Mouse (Mus musculus): ENCODE results near the gene Bach2. TPM values are rescaled to one million over a fixed set of nuclear protein-coding genes. Genes with fewer than 3 reads are reported as not detected.

The Bach2 gene
- polyA plus RNA-seq, 1 experiment: 0.11 TPM

GRCm38 (mm10) chr4:32374751-32375582 is 136.4 kb downstream of the Bach2 start:
- Histone ChIP-seq H3K27me3 (ENCODE audit: control insufficient read depth, insufficient read depth, insufficient read length) (no peaks in the 10 kb centered on the region), H3K79me3 (ENCODE audit: low read depth) (no peaks in the 10 kb centered on the region), H3K79me2 (ENCODE audit: control insufficient read depth, insufficient read depth) (no peaks in the 10 kb centered on the region), H3ac (ENCODE audit: control insufficient read depth, insufficient read length, low read depth) (no peak overlapping the region), H3K4me3 (ENCODE audit: insufficient read depth, poor library complexity, severe bottlenecking) (no peak overlapping the region), H3K36me3 (ENCODE audit: control insufficient read depth, insufficient read depth) (no peaks in the 10 kb centered on the region)
- no peak for TF ChIP-seq CEBPB (IDR thresholded peaks at IDR 0.05; ENCODE audit: low read depth)
- TF ChIP-seq CTCF (IDR thresholded peaks at IDR 0.05; ENCODE audit: control insufficient read depth, insufficient read depth, insufficient read length): no peak
- TF ChIP-seq MAX (IDR thresholded peaks at IDR 0.05): no peak
- TF ChIP-seq USF1 (IDR thresholded peaks at IDR 0.05; ENCODE audit: low read depth): no peak
- no peak for TF ChIP-seq MYOD1 (IDR thresholded peaks at IDR 0.05; ENCODE audit: control insufficient read depth, insufficient read length, low read depth)
- TF ChIP-seq MYOG (IDR thresholded peaks at IDR 0.05; ENCODE audit: control insufficient read depth, extremely low read depth, insufficient read length): no peak
- no peak for TF ChIP-seq FOSL1 (IDR thresholded peaks at IDR 0.05; ENCODE audit: insufficient read depth, low read length, poor library complexity, severe bottlenecking)

GRCm38 (mm10) chr4:32375721-32376526 is 137.3 kb downstream of the Bach2 start:
- H3K36me3 ChIP-seq (ENCODE audit: control insufficient read depth, insufficient read depth): no peaks in the 10 kb centered on the region
- no peak for TF ChIP-seq MYOD1 (IDR thresholded peaks at IDR 0.05; ENCODE audit: control insufficient read depth, insufficient read length, low read depth)
- TF ChIP-seq MAX (IDR thresholded peaks at IDR 0.05): no peak
- no peak for TF ChIP-seq USF1 (IDR thresholded peaks at IDR 0.05; ENCODE audit: low read depth)
- no peak for TF ChIP-seq MYOG (IDR thresholded peaks at IDR 0.05; ENCODE audit: control insufficient read depth, extremely low read depth, insufficient read length)
- no peak for TF ChIP-seq FOSL1 (IDR thresholded peaks at IDR 0.05; ENCODE audit: insufficient read depth, low read length, poor library complexity, severe bottlenecking)
- TF ChIP-seq CTCF (IDR thresholded peaks at IDR 0.05; ENCODE audit: control insufficient read depth, insufficient read depth, insufficient read length): no peak
- no peak for TF ChIP-seq CEBPB (IDR thresholded peaks at IDR 0.05; ENCODE audit: low read depth)
- no peak overlapping the region for H3ac ChIP-seq (ENCODE audit: control insufficient read depth, insufficient read length, low read depth)
- H3K27me3 ChIP-seq (ENCODE audit: control insufficient read depth, insufficient read depth, insufficient read length): no peaks in the 10 kb centered on the region
- H3K79me2 ChIP-seq (ENCODE audit: control insufficient read depth, insufficient read depth): no peaks in the 10 kb centered on the region
- no peak overlapping the region for H3K4me3 ChIP-seq (ENCODE audit: insufficient read depth, poor library complexity, severe bottlenecking)
- H3K79me3 ChIP-seq (ENCODE audit: low read depth): no peaks in the 10 kb centered on the region

GRCm38 (mm10) chr4:32376527-32376948 is 137.9 kb downstream of the Bach2 start:
- H3ac ChIP-seq (ENCODE audit: control insufficient read depth, insufficient read length, low read depth): no peak overlapping the region
- no peaks in the 10 kb centered on the region for H3K27me3 ChIP-seq (ENCODE audit: control insufficient read depth, insufficient read depth, insufficient read length)
- H3K36me3 ChIP-seq (ENCODE audit: control insufficient read depth, insufficient read depth): no peaks in the 10 kb centered on the region
- no peak overlapping the region for H3K4me3 ChIP-seq (ENCODE audit: insufficient read depth, poor library complexity, severe bottlenecking)
- H3K79me2 ChIP-seq (ENCODE audit: control insufficient read depth, insufficient read depth): no peaks in the 10 kb centered on the region
- H3K79me3 ChIP-seq (ENCODE audit: low read depth): no peaks in the 10 kb centered on the region
- TF ChIP-seq MAX (IDR thresholded peaks at IDR 0.05) (no peak), USF1 (IDR thresholded peaks at IDR 0.05; ENCODE audit: low read depth) (no peak), MYOG (IDR thresholded peaks at IDR 0.05; ENCODE audit: control insufficient read depth, extremely low read depth, insufficient read length) (no peak), FOSL1 (IDR thresholded peaks at IDR 0.05; ENCODE audit: insufficient read depth, low read length, poor library complexity, severe bottlenecking) (no peak), CEBPB (IDR thresholded peaks at IDR 0.05; ENCODE audit: low read depth) (no peak), MYOD1 (IDR thresholded peaks at IDR 0.05; ENCODE audit: control insufficient read depth, insufficient read length, low read depth) (no peak), CTCF (IDR thresholded peaks at IDR 0.05; ENCODE audit: control insufficient read depth, insufficient read depth, insufficient read length) (no peak)

- TF ChIP-seq USF1 (IDR thresholded peaks at IDR 0.05; ENCODE audit: low read depth): no peak
- TF ChIP-seq MYOG (IDR thresholded peaks at IDR 0.05; ENCODE audit: control insufficient read depth, extremely low read depth, insufficient read length): no peak
- no peak for TF ChIP-seq MAX (IDR thresholded peaks at IDR 0.05)
- no peak for TF ChIP-seq CEBPB (IDR thresholded peaks at IDR 0.05; ENCODE audit: low read depth)
- TF ChIP-seq CTCF (IDR thresholded peaks at IDR 0.05; ENCODE audit: control insufficient read depth, insufficient read depth, insufficient read length): no peak
- no peak for TF ChIP-seq MYOD1 (IDR thresholded peaks at IDR 0.05; ENCODE audit: control insufficient read depth, insufficient read length, low read depth)
- TF ChIP-seq FOSL1 (IDR thresholded peaks at IDR 0.05; ENCODE audit: insufficient read depth, low read length, poor library complexity, severe bottlenecking): no peak
- Histone ChIP-seq H3K79me2 (ENCODE audit: control insufficient read depth, insufficient read depth) (no peaks in the 10 kb centered on the region), H3K27me3 (ENCODE audit: control insufficient read depth, insufficient read depth, insufficient read length) (no peaks in the 10 kb centered on the region), H3ac (ENCODE audit: control insufficient read depth, insufficient read length, low read depth) (no peak overlapping the region), H3K79me3 (ENCODE audit: low read depth) (no peaks in the 10 kb centered on the region), H3K4me3 (ENCODE audit: insufficient read depth, poor library complexity, severe bottlenecking) (no peak overlapping the region), H3K36me3 (ENCODE audit: control insufficient read depth, insufficient read depth) (no peaks in the 10 kb centered on the region)
Measured at GRCm38 (mm10) chr4:32379140-32379539, 140.5 kb downstream of the Bach2 start.

GRCm38 (mm10) chr4:32381666-32382381 is 143.2 kb downstream of the Bach2 start:
- Histone ChIP-seq H3ac (ENCODE audit: control insufficient read depth, insufficient read length, low read depth) (no peak overlapping the region), H3K4me3 (ENCODE audit: insufficient read depth, poor library complexity, severe bottlenecking) (no peak overlapping the region), H3K36me3 (ENCODE audit: control insufficient read depth, insufficient read depth) (no peaks in the 10 kb centered on the region), H3K79me3 (ENCODE audit: low read depth) (no peaks in the 10 kb centered on the region), H3K79me2 (ENCODE audit: control insufficient read depth, insufficient read depth) (no peaks in the 10 kb centered on the region), H3K27me3 (ENCODE audit: control insufficient read depth, insufficient read depth, insufficient read length) (no peaks in the 10 kb centered on the region)
- no peak for TF ChIP-seq MYOD1 (IDR thresholded peaks at IDR 0.05; ENCODE audit: control insufficient read depth, insufficient read length, low read depth)
- TF ChIP-seq CTCF (IDR thresholded peaks at IDR 0.05; ENCODE audit: control insufficient read depth, insufficient read depth, insufficient read length): no peak
- TF ChIP-seq MYOG (IDR thresholded peaks at IDR 0.05; ENCODE audit: control insufficient read depth, extremely low read depth, insufficient read length): no peak
- TF ChIP-seq USF1 (IDR thresholded peaks at IDR 0.05; ENCODE audit: low read depth): no peak
- no peak for TF ChIP-seq CEBPB (IDR thresholded peaks at IDR 0.05; ENCODE audit: low read depth)
- TF ChIP-seq FOSL1 (IDR thresholded peaks at IDR 0.05; ENCODE audit: insufficient read depth, low read length, poor library complexity, severe bottlenecking): no peak
- no peak for TF ChIP-seq MAX (IDR thresholded peaks at IDR 0.05)

All from C2C12 (cell line).